Mouse (Mus musculus) layer of hippocampus, adult 9-10 months (tissue): Measurements from ENCODE around the gene Tmem170.

ENCODE experiments used
- DNase-seq: peaks from one replicate; pipeline ENCODE4 v3.0.0; 2022; ENCODE audit warnings: low spot score

Tmem170 gene

GRCm38 (mm10) chr8:111876355-111876948 is at the start of gene Tmem170:
Gene Tmem170 (minus strand): TSS chr8:111876750.
- peak; percentile 99 for DNase-seq

- DNase-seq: no peak
Observed at GRCm38 (mm10) chr8:111924976-111925375, 48.4 kb upstream of the Tmem170 start.

- DNase-seq: no peak
Observed at GRCm38 (mm10) chr8:111923383-111923804, 46.8 kb upstream of the Tmem170 start.

GRCm38 (mm10) chr8:111920971-111921370 is 44.4 kb upstream of the Tmem170 start:
- DNase-seq: no peak

- no peak for DNase-seq
Observed at GRCm38 (mm10) chr8:111919663-111920062, 43.1 kb upstream of the Tmem170 start.

- no peak for DNase-seq
Observed at GRCm38 (mm10) chr8:111912860-111913432, 36.4 kb upstream of the Tmem170 start.

GRCm38 (mm10) chr8:111911572-111911971 is 35.0 kb upstream of the Tmem170 start:
- DNase-seq: no peak

GRCm38 (mm10) chr8:111909621-111910450 is 33.3 kb upstream of the Tmem170 start, which contains the start of gene Chst5:
Gene Chst5 (minus strand): TSS chr8:111910447.
- DNase-seq: no peak

- no peak for DNase-seq
Observed at GRCm38 (mm10) chr8:111905500-111906121, 29.1 kb upstream of the Tmem170 start.

- no peak for DNase-seq
Observed at GRCm38 (mm10) chr8:111902080-111902479, 25.5 kb upstream of the Tmem170 start.

- DNase-seq: no peak
Observed at GRCm38 (mm10) chr8:111898586-111898985, 22.0 kb upstream of the Tmem170 start.

- no peak for DNase-seq
Observed at GRCm38 (mm10) chr8:111894955-111895354, 18.4 kb upstream of the Tmem170 start.

- DNase-seq: no peak
Observed at GRCm38 (mm10) chr8:111892615-111893014, 16.1 kb upstream of the Tmem170 start.

- no peak for DNase-seq
Observed at GRCm38 (mm10) chr8:111891983-111892382, 15.4 kb upstream of the Tmem170 start.

GRCm38 (mm10) chr8:111890911-111891303 is 14.4 kb upstream of the Tmem170 start:
- no peak for DNase-seq

GRCm38 (mm10) chr8:111889931-111890910 is 13.7 kb upstream of the Tmem170 start:
- DNase-seq: no peak

GRCm38 (mm10) chr8:111888091-111888650 is 11.6 kb upstream of the Tmem170 start:
- no peak for DNase-seq

GRCm38 (mm10) chr8:111887479-111887878 is 10.9 kb upstream of the Tmem170 start:
- DNase-seq: no peak

GRCm38 (mm10) chr8:111883615-111884014 is 7.1 kb upstream of the Tmem170 start:
- no peak for DNase-seq

GRCm38 (mm10) chr8:111881591-111881990 is 5.0 kb upstream of the Tmem170 start:
- no peak for DNase-seq

GRCm38 (mm10) chr8:111877711-111878110 is 1.2 kb upstream of the Tmem170 start:
- DNase-seq: no peak
